Mouse (Mus musculus): Measurements from ENCODE around the gene Gm10720.
"Not testable (repeated sequence)": the region's sequence is repeated elsewhere in the genome, so short reads cannot be mapped to it uniquely, and the experiment has no call there.

GRCm38 (mm10) chr9:3017108-3017507 is 1.7 kb downstream of the Gm10720 start, which contains the start of gene Gm10719:
- TF ChIP-seq POLR2A (IDR thresholded peaks at IDR 0.05; ENCODE audit: borderline replicate concordance, control insufficient read depth, low read depth, low read length); CTCF (IDR thresholded peaks at IDR 0.05; ENCODE audit: control insufficient read depth, insufficient read depth, low read length): not testable (repeated sequence)

Data from bone marrow, adult 2 months (tissue).